Mouse (Mus musculus) stomach, postnatal 0 days (tissue): ENCODE measurements around the gene D630045J12Rik. TPM values are rescaled to one million over a fixed set of nuclear protein-coding genes. Genes with fewer than 3 reads are reported as not detected.
A peak's percentile ranks its signal among the peaks of the same experiment; 100 is the strongest.

Experiments
- ATAC-seq: fragments of 200-750 bp; cut with Nextera tagmentation; 2 replicates; pipeline ENCODE4 v1.8.0; 2017; ENCODE audit not compliant: low FRiP score, low TSS enrichment
- DNase-seq: peaks from one replicate; pipeline ENCODE4 v3.0.0-alpha.2; 2016; ENCODE audit warnings: low spot score
- H3K27ac ChIP-seq: fragments of 300-500 bp; sonication (generic); replicated peaks from 2 replicates; pipeline ENCODE4 v1.5.1; 2014; ENCODE audit warnings: mild to moderate bottlenecking, control low read depth
- H3K27me3 ChIP-seq: fragments of 300-500 bp; sonication (generic); 2 replicates; pipeline ENCODE4 v1.6.1; 2014; ENCODE audit warnings: low read length; ENCODE audit not compliant: control insufficient read depth, insufficient read depth
- H3K36me3 ChIP-seq: fragments of 300-500 bp; sonication (generic); 2 replicates; pipeline ENCODE4 v1.6.1; 2014; ENCODE audit warnings: low read length, mixed read lengths; ENCODE audit not compliant: control insufficient read depth, insufficient read depth
- H3K4me1 ChIP-seq: fragments of 300-500 bp; sonication (generic); replicated peaks from 2 replicates; pipeline ENCODE4 v1.6.1; 2014; ENCODE audit warnings: antibody characterized with exemption; ENCODE audit not compliant: control insufficient read depth, insufficient read depth
- H3K4me2 ChIP-seq: fragments of 300-500 bp; sonication (generic); replicated peaks from 2 replicates; pipeline ENCODE4 v1.6.1; 2014; ENCODE audit warnings: low read depth, mild to moderate bottlenecking, control low read depth, moderate library complexity
- H3K4me3 ChIP-seq: fragments of 300-500 bp; sonication (generic); 2 replicates; pipeline ENCODE4 v1.5.1; 2014; ENCODE audit warnings: low read depth, low read length, control low read depth
- H3K9ac ChIP-seq: fragments of 300-500 bp; sonication (generic); 2 replicates; pipeline ENCODE4 v1.6.1; 2014; ENCODE audit warnings: mild to moderate bottlenecking, low read length, control low read depth, mixed read lengths
- H3K9me3 ChIP-seq: fragments of 300-500 bp; sonication (generic); 2 replicates; pipeline ENCODE4 v1.6.1; 2016; ENCODE audit warnings: low read length; ENCODE audit not compliant: control insufficient read depth
- CTCF ChIP-seq: IDR thresholded peaks from 2 replicates; pipeline ENCODE4 v1.5.1; 2016; ENCODE audit warnings: antibody characterized with exemption, low read depth, mild to moderate bottlenecking, moderate library complexity
- EP300 ChIP-seq: optimal IDR thresholded peaks from 2 replicates; pipeline ENCODE3; 2016; ENCODE audit warnings: antibody characterized with exemption
- WGBS: fragments of 180-500 bp; shearing (Covaris S2); extraction: QIAGEN DNeasy Blood & Tissue Kit; methylation state at CpG from one replicate; pipeline ENCODE4 v1.1.7; 2014; 5-methylcytosine and 5-hydroxymethylcytosine counted together
- polyA plus RNA-seq: library from polyadenylated mRNA; unstranded; fragments of >200 nt; fragmentation: Nextera tagmentation; extraction: Ambion mirVana; gene quantifications from 2 replicates; pipeline ENCODE4 v1.2.1, GENCODE M21; 2015

Gene D630045J12Rik
- polyA plus RNA-seq, 1 experiment from 2014 or later, result 0.70 TPM

DNA sequence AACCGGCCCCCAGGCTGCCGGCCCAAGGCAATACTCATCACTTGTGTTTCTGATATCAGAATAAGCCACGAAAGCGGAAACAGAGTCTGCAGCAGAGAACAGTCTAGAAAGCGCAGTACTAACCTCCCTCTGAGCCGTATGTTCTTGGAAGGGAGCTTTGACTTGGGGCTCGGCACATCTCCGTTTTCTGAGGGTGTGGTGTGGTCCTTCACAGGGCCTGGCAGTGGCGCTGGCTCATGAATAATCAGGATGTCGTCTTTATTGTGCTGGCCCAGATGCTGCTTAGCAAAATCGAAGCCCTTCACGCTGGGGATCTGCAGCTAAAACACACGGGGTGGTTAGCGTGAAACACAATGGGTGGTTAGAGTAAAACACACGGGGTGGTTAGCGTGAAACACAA lies 95.9 kb downstream of the D630045J12Rik start:
- DNase-seq (no peak), ATAC-seq (no peak)
- no peak for TF ChIP-seq CTCF
- TF ChIP-seq EP300, result no peak
- no peak overlapping the region for H3K4me2 ChIP-seq
- no peak overlapping the region for H3K9ac ChIP-seq
- H3K27me3 ChIP-seq, result no peaks in the 10 kb centered on the region
- no peaks in the 10 kb centered on the region for H3K4me1 ChIP-seq
- H3K9me3 ChIP-seq, result no peaks in the 10 kb centered on the region
- WGBS, result 86% methylated on average over 16 of the region's 16 CpGs
- no peak overlapping the region for H3K4me3 ChIP-seq
- H3K36me3 ChIP-seq, result no peaks in the 10 kb centered on the region
- no peak overlapping the region for H3K27ac ChIP-seq

- Histone ChIP-seq H3K4me3 (no peak overlapping the region), H3K9me3 (no peaks in the 10 kb centered on the region), H3K27ac (no peak overlapping the region), H3K4me1 (no peaks in the 10 kb centered on the region), H3K27me3 (no peaks in the 10 kb centered on the region), H3K9ac (no peak overlapping the region), H3K36me3 (no peaks in the 10 kb centered on the region), H3K4me2 (no peak overlapping the region)
- TF ChIP-seq EP300 (no peak), CTCF (peak; percentile 53)
- DNase-seq (no peak), ATAC-seq (no peak)
- 92% methylated on average over 5 of the region's 5 CpGs for WGBS
Observed at GRCm38 (mm10) chr6:38156204-38156603, 97.6 kb downstream of the D630045J12Rik start.

DNA sequence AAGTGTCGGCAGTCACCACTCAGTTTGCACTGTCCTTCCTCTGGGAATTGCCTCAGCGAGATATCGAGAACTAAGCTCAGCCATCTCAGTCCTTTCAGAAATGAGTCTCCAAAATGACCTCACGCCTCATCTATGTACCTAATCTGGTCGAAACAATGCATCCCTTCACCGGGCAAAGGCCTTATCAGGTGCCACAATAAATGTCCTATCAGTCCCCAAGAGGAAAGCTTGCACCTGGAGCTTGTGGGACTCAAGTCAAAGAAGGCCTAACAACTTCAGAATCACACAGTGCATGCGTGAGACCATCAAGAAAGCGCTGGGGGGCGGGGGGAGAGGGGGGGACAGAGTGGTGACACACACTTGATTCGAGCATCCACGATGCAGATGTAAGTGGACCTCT lies 101.5 kb downstream of the D630045J12Rik start:
- peaks cover 4% of the 10 kb centered on the region; the same call in 1 of the 2 replicates for H3K36me3 ChIP-seq
- no peaks in the 10 kb centered on the region for H3K9me3 ChIP-seq
- TF ChIP-seq EP300 (no peak), CTCF (no peak)
- H3K9ac ChIP-seq, result no peak overlapping the region
- H3K27me3 ChIP-seq, result no peaks in the 10 kb centered on the region
- WGBS, result 78% methylated on average over 11 of the region's 11 CpGs
- DNase-seq (no peak), ATAC-seq (no peak)
- no peak overlapping the region for H3K27ac ChIP-seq
- H3K4me3 ChIP-seq, result no peak overlapping the region
- H3K4me1 ChIP-seq, result no peaks in the 10 kb centered on the region
- H3K4me2 ChIP-seq, result no peak overlapping the region

DNA sequence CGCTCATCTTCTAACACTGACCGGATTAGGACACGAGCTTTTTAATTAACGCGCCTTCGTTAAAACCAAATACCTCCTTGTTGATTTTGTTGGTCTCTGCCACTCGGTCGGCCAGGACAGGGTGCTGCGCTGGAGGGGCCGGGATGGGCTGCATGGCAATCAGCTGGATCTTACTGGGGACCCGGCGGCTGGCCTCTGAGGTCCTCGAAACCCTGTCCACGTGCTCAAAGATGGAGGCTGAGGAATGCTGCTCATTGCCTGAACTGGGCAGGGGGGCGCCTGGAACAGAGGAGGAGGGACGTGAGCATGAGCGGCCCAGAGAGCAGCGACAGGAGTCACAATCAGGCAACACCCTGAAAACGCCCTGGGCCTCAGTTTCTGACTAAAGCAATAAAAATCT lies 104.3 kb downstream of the D630045J12Rik start:
- no peak for ATAC-seq

GRCm38 (mm10) chr6:38148626-38149025 lies 105.2 kb downstream of the D630045J12Rik start:
- ATAC-seq (no peak), DNase-seq (no peak)
- no peak for TF ChIP-seq EP300
- no peak for TF ChIP-seq CTCF
- Histone ChIP-seq H3K4me1 (no peaks in the 10 kb centered on the region; the same call in 1 of the 2 replicates), H3K36me3 (peaks cover 4% of the 10 kb centered on the region; the same call in 1 of the 2 replicates), H3K27ac (no peak overlapping the region), H3K9ac (no peak overlapping the region), H3K9me3 (no peaks in the 10 kb centered on the region), H3K4me3 (no peak overlapping the region), H3K27me3 (no peaks in the 10 kb centered on the region), H3K4me2 (no peak overlapping the region)
- 86% methylated on average over 10 of the region's 10 CpGs for WGBS

More for the DNA sequence above, 104.3 kb downstream of the D630045J12Rik start:
- no peaks in the 10 kb centered on the region for H3K9me3 ChIP-seq
- TF ChIP-seq EP300 (no peak), CTCF (no peak)
- H3K9ac ChIP-seq, result no peak overlapping the region
- peaks cover 4% of the 10 kb centered on the region; the same call in 1 of the 2 replicates for H3K36me3 ChIP-seq
- H3K4me1 ChIP-seq, result no peaks in the 10 kb centered on the region; the same call in 1 of the 2 replicates
- H3K4me3 ChIP-seq, result no peak overlapping the region
- no peak overlapping the region for H3K27ac ChIP-seq
- no peaks in the 10 kb centered on the region for H3K27me3 ChIP-seq
- DNase-seq, result no peak
- H3K4me2 ChIP-seq, result no peak overlapping the region
- 94% methylated on average over 19 of the region's 19 CpGs for WGBS

DNA sequence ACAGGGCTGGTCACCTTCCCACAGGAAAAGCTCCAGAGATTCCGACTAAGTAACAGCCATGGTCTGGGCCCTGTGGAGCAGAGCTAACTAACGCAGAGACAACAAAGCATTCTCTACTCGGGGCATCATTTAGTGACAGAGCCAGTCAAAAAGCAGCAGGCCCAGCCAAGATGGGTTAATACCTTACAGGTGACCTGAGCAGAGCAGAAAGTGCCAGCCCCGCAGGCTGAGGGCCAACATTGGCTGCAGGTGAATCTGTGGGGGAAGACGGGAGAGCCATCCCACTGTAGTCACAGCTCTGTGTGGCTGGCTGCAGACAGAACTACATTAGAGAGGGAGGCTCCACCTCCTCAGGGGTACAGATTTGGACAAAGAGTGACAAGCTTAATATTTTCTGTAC lies 106.5 kb downstream of the D630045J12Rik start:
- ATAC-seq, result no peak
- Histone ChIP-seq H3K9me3 (no peaks in the 10 kb centered on the region), H3K4me1 (no peaks in the 10 kb centered on the region; the same call in 1 of the 2 replicates), H3K36me3 (peaks cover 4% of the 10 kb centered on the region; the same call in 1 of the 2 replicates), H3K4me2 (no peak overlapping the region), H3K9ac (no peak overlapping the region), H3K27me3 (no peaks in the 10 kb centered on the region), H3K27ac (no peak overlapping the region), H3K4me3 (no peak overlapping the region)
- WGBS, result 87% methylated on average over 5 of the region's 5 CpGs
- TF ChIP-seq EP300, result no peak
- no peak for TF ChIP-seq CTCF
- DNase-seq, result no peak
